Mouse (Mus musculus): ENCODE data around the gene Aplp1. TPM values are rescaled to one million over a fixed set of nuclear protein-coding genes. Genes with fewer than 3 reads are reported as not detected.

Aplp1 gene
- polyA plus RNA-seq, 1 experiment from 2014 or later, result 467 TPM

- no peak overlapping the region for H3K4me2 ChIP-seq (ENCODE audit: low read length)
- H3K27ac ChIP-seq (ENCODE audit: low read depth, low read length), result no peak overlapping the region
- no peaks in the 10 kb centered on the region for H3K36me3 ChIP-seq (ENCODE audit: control insufficient read depth, insufficient read depth, low read length)
- no peak overlapping the region for H3K4me3 ChIP-seq (ENCODE audit: low read depth, low read length)
- no peak overlapping the region for H3K9ac ChIP-seq (ENCODE audit: low read length)
- H3K9me3 ChIP-seq (replicated peaks; ENCODE audit: control insufficient read depth, low read length), result no peaks in the 10 kb centered on the region
- DNase-seq (ENCODE audit: low spot score) (no peak), ATAC-seq (no peak)
- 85% methylated on average over 3 of the region's 3 CpGs for WGBS
- H3K4me1 ChIP-seq (ENCODE audit: control insufficient read depth, insufficient read depth, low read length), result no peaks in the 10 kb centered on the region
- no peaks in the 10 kb centered on the region for H3K27me3 ChIP-seq (replicated peaks; ENCODE audit: control insufficient read depth, insufficient read depth, low read length)
Observed at GRCm38 (mm10) chr7:30408639-30409038, 36.7 kb downstream of the Aplp1 start.

- Histone ChIP-seq H3K9ac (ENCODE audit: low read length) (no peak overlapping the region), H3K4me3 (ENCODE audit: low read depth, low read length) (no peak overlapping the region), H3K4me1 (ENCODE audit: control insufficient read depth, insufficient read depth, low read length) (no peaks in the 10 kb centered on the region), H3K27ac (ENCODE audit: low read depth, low read length) (no peak overlapping the region), H3K9me3 (replicated peaks; ENCODE audit: control insufficient read depth, low read length) (no peaks in the 10 kb centered on the region), H3K4me2 (ENCODE audit: low read length) (no peak overlapping the region), H3K36me3 (ENCODE audit: control insufficient read depth, insufficient read depth, low read length) (no peaks in the 10 kb centered on the region), H3K27me3 (replicated peaks; ENCODE audit: control insufficient read depth, insufficient read depth, low read length) (no peaks in the 10 kb centered on the region)
- WGBS, result 75% methylated on average over 4 of the region's 4 CpGs
- ATAC-seq, result no peak
- DNase-seq (ENCODE audit: low spot score), result no peak
Observed at GRCm38 (mm10) chr7:30402343-30402742, 43.0 kb downstream of the Aplp1 start.

- DNase-seq (ENCODE audit: low spot score) (no peak), ATAC-seq (no peak)
- H3K9ac ChIP-seq (ENCODE audit: low read length), result 0 out of 2 replicates have a peak overlapping the region, but pooled peaks have one; percentile 13
- no peaks in the 10 kb centered on the region for H3K4me1 ChIP-seq (ENCODE audit: control insufficient read depth, insufficient read depth, low read length)
- no peak overlapping the region for H3K4me3 ChIP-seq (ENCODE audit: low read depth, low read length)
- H3K27ac ChIP-seq (ENCODE audit: low read depth, low read length), result no peak overlapping the region
- no peaks in the 10 kb centered on the region for H3K36me3 ChIP-seq (ENCODE audit: control insufficient read depth, insufficient read depth, low read length)
- no peaks in the 10 kb centered on the region for H3K9me3 ChIP-seq (replicated peaks; ENCODE audit: control insufficient read depth, low read length)
- 62% methylated on average over 7 of the region's 7 CpGs for WGBS
- no peaks in the 10 kb centered on the region for H3K27me3 ChIP-seq (replicated peaks; ENCODE audit: control insufficient read depth, insufficient read depth, low read length)
- H3K4me2 ChIP-seq (ENCODE audit: low read length), result no peak overlapping the region
Observed at GRCm38 (mm10) chr7:30399671-30400070, 45.7 kb downstream of the Aplp1 start.

GRCm38 (mm10) chr7:30394871-30395270, 50.5 kb downstream of the Aplp1 start:
- Histone ChIP-seq H3K27ac (ENCODE audit: low read depth, low read length) (no peak overlapping the region), H3K9me3 (replicated peaks; ENCODE audit: control insufficient read depth, low read length) (no peaks in the 10 kb centered on the region), H3K4me3 (ENCODE audit: low read depth, low read length) (no peak overlapping the region), H3K9ac (ENCODE audit: low read length) (no peak overlapping the region), H3K4me1 (ENCODE audit: control insufficient read depth, insufficient read depth, low read length) (no peaks in the 10 kb centered on the region), H3K4me2 (ENCODE audit: low read length) (no peak overlapping the region), H3K27me3 (replicated peaks; ENCODE audit: control insufficient read depth, insufficient read depth, low read length) (no peaks in the 10 kb centered on the region), H3K36me3 (ENCODE audit: control insufficient read depth, insufficient read depth, low read length) (no peaks in the 10 kb centered on the region)
- WGBS, result 50% methylated on average over 2 of the region's 2 CpGs
- DNase-seq (ENCODE audit: low spot score), result no peak
- no peak for ATAC-seq

GRCm38 (mm10) chr7:30394379-30394778, 51.0 kb downstream of the Aplp1 start:
- WGBS, result 72% methylated on average over 10 of the region's 11 CpGs
- Histone ChIP-seq H3K9ac (ENCODE audit: low read length) (no peak overlapping the region), H3K27ac (ENCODE audit: low read depth, low read length) (no peak overlapping the region), H3K4me2 (ENCODE audit: low read length) (no peak overlapping the region), H3K27me3 (replicated peaks; ENCODE audit: control insufficient read depth, insufficient read depth, low read length) (no peaks in the 10 kb centered on the region), H3K9me3 (replicated peaks; ENCODE audit: control insufficient read depth, low read length) (no peaks in the 10 kb centered on the region), H3K4me3 (ENCODE audit: low read depth, low read length) (no peak overlapping the region), H3K36me3 (ENCODE audit: control insufficient read depth, insufficient read depth, low read length) (no peaks in the 10 kb centered on the region), H3K4me1 (ENCODE audit: control insufficient read depth, insufficient read depth, low read length) (no peaks in the 10 kb centered on the region)
- ATAC-seq (no peak), DNase-seq (ENCODE audit: low spot score) (no peak)

- Histone ChIP-seq H3K4me2 (ENCODE audit: low read length) (no peak overlapping the region), H3K27ac (ENCODE audit: low read depth, low read length) (no peak overlapping the region), H3K36me3 (ENCODE audit: control insufficient read depth, insufficient read depth, low read length) (no peaks in the 10 kb centered on the region), H3K4me1 (ENCODE audit: control insufficient read depth, insufficient read depth, low read length) (no peaks in the 10 kb centered on the region), H3K9me3 (replicated peaks; ENCODE audit: control insufficient read depth, low read length) (no peaks in the 10 kb centered on the region), H3K4me3 (ENCODE audit: low read depth, low read length) (no peak overlapping the region), H3K9ac (ENCODE audit: low read length) (no peak overlapping the region), H3K27me3 (replicated peaks; ENCODE audit: control insufficient read depth, insufficient read depth, low read length) (no peaks in the 10 kb centered on the region)
- DNase-seq (ENCODE audit: low spot score) (no peak), ATAC-seq (no peak)
- WGBS, result 91% methylated on average over 4 of the region's 4 CpGs
Observed at GRCm38 (mm10) chr7:30393631-30394030, 51.7 kb downstream of the Aplp1 start.

GRCm38 (mm10) chr7:30392746-30393520, 52.4 kb downstream of the Aplp1 start:
- Histone ChIP-seq H3K4me1 (ENCODE audit: control insufficient read depth, insufficient read depth, low read length) (no peaks in the 10 kb centered on the region), H3K9ac (ENCODE audit: low read length) (no peak overlapping the region), H3K4me3 (ENCODE audit: low read depth, low read length) (no peak overlapping the region), H3K36me3 (ENCODE audit: control insufficient read depth, insufficient read depth, low read length) (no peaks in the 10 kb centered on the region), H3K9me3 (replicated peaks; ENCODE audit: control insufficient read depth, low read length) (no peaks in the 10 kb centered on the region), H3K4me2 (ENCODE audit: low read length) (no peak overlapping the region), H3K27me3 (replicated peaks; ENCODE audit: control insufficient read depth, insufficient read depth, low read length) (no peaks in the 10 kb centered on the region), H3K27ac (ENCODE audit: low read depth, low read length) (no peak overlapping the region)
- ATAC-seq, result no peak
- no peak for DNase-seq (ENCODE audit: low spot score)
- 80% methylated on average over 4 of the region's 4 CpGs for WGBS

Other genes with a start within 250 kb of the Aplp1 start
- 50.8 and 56.9 TPM in 2 replicates for gene Capns1, start 246.7 kb downstream of the Aplp1 start, polyA plus RNA-seq (2014; fragmentation: Nextera tagmentation; extraction: Ambion mirVana)
- gene Polr2i, start 213.6 kb downstream of the Aplp1 start, polyA plus RNA-seq (2014; fragmentation: Nextera tagmentation; extraction: Ambion mirVana), result 191 and 256 TPM in 2 replicates
- 376 and 384 TPM in 2 replicates for gene Tbcb, start 213.3 kb downstream of the Aplp1 start, polyA plus RNA-seq (2014; fragmentation: Nextera tagmentation; extraction: Ambion mirVana)
- not detected in 2 replicates for gene Ovol3, start 209.8 kb downstream of the Aplp1 start, polyA plus RNA-seq (2014; fragmentation: Nextera tagmentation; extraction: Ambion mirVana)
- gene Thap8, start 165.4 kb downstream of the Aplp1 start, polyA plus RNA-seq (2014; fragmentation: Nextera tagmentation; extraction: Ambion mirVana), result 0.27 and 0.32 TPM in 2 replicates
- 5.6 and 5.8 TPM in 2 replicates for gene Wdr62, start 165.1 kb downstream of the Aplp1 start, polyA plus RNA-seq (2014; fragmentation: Nextera tagmentation; extraction: Ambion mirVana)
- 142 and 174 TPM in 2 replicates for gene Clip3, start 153.8 kb downstream of the Aplp1 start, polyA plus RNA-seq (2014; fragmentation: Nextera tagmentation; extraction: Ambion mirVana)
- gene Alkbh6, start 136.8 kb downstream of the Aplp1 start, polyA plus RNA-seq (2014; fragmentation: Nextera tagmentation; extraction: Ambion mirVana), result 102 and 118 TPM in 2 replicates
- gene Syne4, start 130.7 kb downstream of the Aplp1 start, polyA plus RNA-seq (2014; fragmentation: Nextera tagmentation; extraction: Ambion mirVana), result 3.6 and 3.7 TPM in 2 replicates
- gene E130208F15Rik, start 123.8 kb downstream of the Aplp1 start, polyA plus RNA-seq (2014; fragmentation: Nextera tagmentation; extraction: Ambion mirVana), result not detected in 2 replicates
- 18.7 and 23.8 TPM in 2 replicates for gene Sdhaf1, start 121.6 kb downstream of the Aplp1 start, polyA plus RNA-seq (2014; fragmentation: Nextera tagmentation; extraction: Ambion mirVana)
- gene Lrfn3, start 82.8 kb downstream of the Aplp1 start, polyA plus RNA-seq (2014; fragmentation: Nextera tagmentation; extraction: Ambion mirVana), result 8.8 and 10.3 TPM in 2 replicates
- gene Tyrobp, start 31.8 kb downstream of the Aplp1 start, polyA plus RNA-seq (2014; fragmentation: Nextera tagmentation; extraction: Ambion mirVana), result 31.1 and 31.3 TPM in 2 replicates
- gene Hcst, start 25.7 kb downstream of the Aplp1 start, polyA plus RNA-seq (2014; fragmentation: Nextera tagmentation; extraction: Ambion mirVana), result 0.61 TPM in 1 of 2 replicates, not detected in the other
- 1.2 and 1.4 TPM in 2 replicates for gene Nfkbid, start 23.8 kb downstream of the Aplp1 start, polyA plus RNA-seq (2014; fragmentation: Nextera tagmentation; extraction: Ambion mirVana)
- 0.65 and 0.79 TPM in 2 replicates for gene Kirrel2, start 12.2 kb upstream of the Aplp1 start, polyA plus RNA-seq (2014; fragmentation: Nextera tagmentation; extraction: Ambion mirVana)
- 0.10 TPM in 1 of 2 replicates, not detected in the other for gene Nphs1, start 12.8 kb upstream of the Aplp1 start, polyA plus RNA-seq (2014; fragmentation: Nextera tagmentation; extraction: Ambion mirVana)
- gene Prodh2, start 48.1 kb upstream of the Aplp1 start, polyA plus RNA-seq (2014; fragmentation: Nextera tagmentation; extraction: Ambion mirVana), result not detected in 2 replicates
- gene Arhgap33, start 89.5 kb upstream of the Aplp1 start, polyA plus RNA-seq (2014; fragmentation: Nextera tagmentation; extraction: Ambion mirVana), result 63.5 and 98.4 TPM in 2 replicates
- 8.6 and 10.1 TPM in 2 replicates for gene Hspb6, start 106.6 kb upstream of the Aplp1 start, polyA plus RNA-seq (2014; fragmentation: Nextera tagmentation; extraction: Ambion mirVana)
- 6.2 and 7.1 TPM in 2 replicates for gene Proser3, start 106.8 kb upstream of the Aplp1 start, polyA plus RNA-seq (2014; fragmentation: Nextera tagmentation; extraction: Ambion mirVana)
- gene Lin37, start 114.3 kb upstream of the Aplp1 start, polyA plus RNA-seq (2014; fragmentation: Nextera tagmentation; extraction: Ambion mirVana), result 47.6 and 59.0 TPM in 2 replicates
- 132 and 135 TPM in 2 replicates for gene U2af1l4, start 117.8 kb upstream of the Aplp1 start, polyA plus RNA-seq (2014; fragmentation: Nextera tagmentation; extraction: Ambion mirVana)
- gene Gm49396, start 117.8 kb upstream of the Aplp1 start, polyA plus RNA-seq (2014; fragmentation: Nextera tagmentation; extraction: Ambion mirVana), result 7.0 and 10.7 TPM in 2 replicates
- gene Psenen, start 118.1 kb upstream of the Aplp1 start, polyA plus RNA-seq (2014; fragmentation: Nextera tagmentation; extraction: Ambion mirVana), result 121 and 143 TPM in 2 replicates
- 1.7 and 6.4 TPM in 2 replicates for gene Igflr1, start 119.9 kb upstream of the Aplp1 start, polyA plus RNA-seq (2014; fragmentation: Nextera tagmentation; extraction: Ambion mirVana)
- gene Kmt2b, start 143.2 kb upstream of the Aplp1 start, polyA plus RNA-seq (2014; fragmentation: Nextera tagmentation; extraction: Ambion mirVana), result 8.7 and 9.6 TPM in 2 replicates
- gene Zbtb32, start 153.4 kb upstream of the Aplp1 start, polyA plus RNA-seq (2014; fragmentation: Nextera tagmentation; extraction: Ambion mirVana), result 0.12 and 0.34 TPM in 2 replicates
- gene Upk1a, start 167.3 kb upstream of the Aplp1 start, polyA plus RNA-seq (2014; fragmentation: Nextera tagmentation; extraction: Ambion mirVana), result 0.20 and 0.25 TPM in 2 replicates
- 909 and 1,141 TPM in 2 replicates for gene Cox6b1, start 180.6 kb upstream of the Aplp1 start, polyA plus RNA-seq (2014; fragmentation: Nextera tagmentation; extraction: Ambion mirVana)
- gene Etv2, start 190.3 kb upstream of the Aplp1 start, polyA plus RNA-seq (2014; fragmentation: Nextera tagmentation; extraction: Ambion mirVana), result not detected in 2 replicates
- 120 and 133 TPM in 2 replicates for gene Rbm42, start 204.8 kb upstream of the Aplp1 start, polyA plus RNA-seq (2014; fragmentation: Nextera tagmentation; extraction: Ambion mirVana)
- gene Haus5, start 219.5 kb upstream of the Aplp1 start, polyA plus RNA-seq (2014; fragmentation: Nextera tagmentation; extraction: Ambion mirVana), result 32.9 and 35.8 TPM in 2 replicates
- not detected in 2 replicates for gene Pmis2, start 226.1 kb upstream of the Aplp1 start, polyA plus RNA-seq (2014; fragmentation: Nextera tagmentation; extraction: Ambion mirVana)

All from forebrain, embryonic 14.5 days (tissue).